Mouse (Mus musculus) liver, embryonic 18 days (tissue): ENCODE measurements around the gene Kng1. TPM values are rescaled to one million over a fixed set of nuclear protein-coding genes. Genes with fewer than 3 reads are reported as not detected.

Experiments used
- polyA plus RNA-seq: library from polyadenylated mRNA; depleted of rRNA; stranded (reverse); fragments of >200 nt; gene quantifications from 2 replicates; pipeline ENCODE4 v1.2.3, GENCODE M21; 2012; rRNA removed

The Kng1 gene
- polyA plus RNA-seq = 1,908 and 2,047 TPM in 2 replicates

GRCm38 (mm10) chr16:23057668-23058447, at the start of gene Kng1:
Gene Kng1, plus strand, starts transcription at chr16:23057865.

GRCm38 (mm10) chr16:23028966-23029600, 28.6 kb upstream of the Kng1 start, which contains the start of gene Kng2:
Gene Kng2, minus strand, starts transcription at chr16:23029482.

GRCm38 (mm10) chr16:23107231-23107942, 49.7 kb downstream of the Kng1 start, which contains the start of gene Eif4a2:
Gene Eif4a2, plus strand, starts transcription at chr16:23107444.

GRCm38 (mm10) chr16:23127673-23128375, 70.2 kb downstream of the Kng1 start, which contains the start of gene Rfc4:
Gene Rfc4, minus strand, starts transcription at chr16:23127737.

Other genes starting within 250 kb of the Kng1 start
- gene Crygs, start 246.3 kb upstream of the Kng1 start, polyA plus RNA-seq = 0.03 and 0.06 TPM in 2 replicates
- 17.7 and 19.6 TPM in 2 replicates for gene Tbccd1, start 200.2 kb upstream of the Kng1 start, polyA plus RNA-seq
- gene Dnajb11, start 200.0 kb upstream of the Kng1 start, polyA plus RNA-seq = 23.0 and 25.1 TPM in 2 replicates
- gene Ahsg, start 166.6 kb upstream of the Kng1 start, polyA plus RNA-seq = 24,752 and 26,490 TPM in 2 replicates
- 182 and 210 TPM in 2 replicates for gene Fetub, start 139.5 kb upstream of the Kng1 start, polyA plus RNA-seq
- 45.5 and 57.1 TPM in 2 replicates for gene Hrg, start 106.8 kb upstream of the Kng1 start, polyA plus RNA-seq
- 162 and 177 TPM in 2 replicates for gene Kng2, start 28.4 kb upstream of the Kng1 start, polyA plus RNA-seq
- 167 and 177 TPM in 2 replicates for gene Eif4a2, start 49.6 kb downstream of the Kng1 start, polyA plus RNA-seq
- gene Rfc4, start 69.9 kb downstream of the Kng1 start, polyA plus RNA-seq = 4.2 and 5.2 TPM in 2 replicates
- gene Adipoq, start 88.7 kb downstream of the Kng1 start, polyA plus RNA-seq = 0.07 TPM in 1 of 2 replicates, not detected in the other
- gene St6gal1, start 166.9 kb downstream of the Kng1 start, polyA plus RNA-seq = 68.2 and 70.2 TPM in 2 replicates